Mouse (Mus musculus): Measurements from ENCODE around the gene Gpha2.
A peak's percentile ranks its signal among the peaks of the same experiment; 100 is the strongest.

Gpha2 gene

GRCm38 (mm10) chr19:6272738-6273137, 46.6 kb downstream of the Gpha2 start:
- no peak for DNase-seq (ENCODE audit: low spot score)

GRCm38 (mm10) chr19:6273592-6273991, 47.4 kb downstream of the Gpha2 start:
- DNase-seq (ENCODE audit: low spot score) = no peak

GRCm38 (mm10) chr19:6273998-6274608, 47.9 kb downstream of the Gpha2 start:
- no peak for DNase-seq (ENCODE audit: low spot score)

GRCm38 (mm10) chr19:6275740-6276389, 49.7 kb downstream of the Gpha2 start:
- DNase-seq (ENCODE audit: low spot score) = no peak

- DNase-seq (ENCODE audit: low spot score) = peak; percentile 98
These were observed 50.5 kb downstream of the Gpha2 start, which contains the start of gene Ehd1 for GRCm38 (mm10) chr19:6276426-6277421. Ehd1 (plus strand) TSS chr19:6276725.

Data from testis, postnatal 10 days (tissue).